Mouse (Mus musculus): ENCODE results near the gene Gtf3c1. TPM values are rescaled to one million over a fixed set of nuclear protein-coding genes. Genes with fewer than 3 reads are reported as not detected.

The Gtf3c1 gene
- total and polyA plus RNA-seq, 2 experiments from 2014 or later, result 19.0 to 77.2 TPM

DNA sequence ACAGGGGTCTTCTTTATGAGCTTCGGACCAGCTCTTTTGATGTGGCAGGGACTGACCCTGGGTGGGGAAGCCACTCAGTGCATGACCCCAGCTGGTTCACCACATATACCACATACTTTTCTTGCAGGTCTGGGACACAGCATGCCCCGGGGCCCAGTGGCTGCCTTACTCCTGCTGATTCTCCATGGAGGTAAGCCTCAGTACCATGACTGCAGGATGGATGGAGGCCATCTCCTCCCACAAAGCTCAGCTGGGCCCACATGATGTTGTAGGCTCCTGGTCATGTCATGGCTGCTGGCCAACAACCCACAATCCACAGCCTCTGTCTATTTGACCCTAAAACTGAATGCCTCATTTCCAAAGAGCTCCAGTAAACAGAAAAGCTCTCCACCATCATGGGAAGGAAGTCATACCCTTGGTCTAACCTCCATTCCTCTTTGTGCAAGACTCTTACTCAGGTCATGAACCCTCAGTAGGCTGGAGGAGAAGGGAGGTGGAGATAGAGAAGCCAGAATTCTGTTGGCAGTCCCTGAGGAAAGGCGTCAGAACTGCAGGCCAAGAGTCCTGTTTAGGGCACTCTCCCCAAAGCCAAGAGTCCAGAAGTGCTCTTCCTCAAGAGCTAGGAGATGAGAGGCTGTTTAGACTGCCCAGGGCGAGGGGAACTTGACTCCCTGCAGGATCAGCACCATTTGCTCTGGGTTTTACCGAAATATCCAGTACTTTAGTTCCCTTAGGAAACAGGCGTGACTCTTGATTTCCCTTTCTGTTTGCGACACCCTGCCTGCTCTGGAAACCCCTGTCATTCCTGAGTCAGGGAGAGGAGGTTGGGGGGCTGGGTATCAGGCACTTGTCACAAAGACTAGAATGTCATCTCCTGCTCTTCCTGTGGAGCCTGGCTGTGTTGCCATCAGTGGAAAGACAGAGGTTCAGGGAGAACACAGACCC lies 84.6 kb downstream of the Gtf3c1 start:
- WGBS, result 75% methylated on average over 7 of the region's 7 CpGs
- Histone ChIP-seq H3K36me3 (ENCODE audit: insufficient read depth) (no peaks in the 10 kb centered on the region), H3K9ac (no peak overlapping the region), H3K4me1 (ENCODE audit: insufficient read depth) (no peaks in the 10 kb centered on the region), H3K9me3 (ENCODE audit: low read length) (no peaks in the 10 kb centered on the region), H3K27ac (ENCODE audit: low read depth, low read length) (no peak overlapping the region), H3K27me3 (ENCODE audit: insufficient read depth, low read length) (no peaks in the 10 kb centered on the region), H3K4me3 (ENCODE audit: low read depth, low read length) (no peak overlapping the region), H3K4me2 (ENCODE audit: low read depth) (no peak overlapping the region)
- TF ChIP-seq CTCF (IDR thresholded peaks at IDR 0.05; ENCODE audit: low read depth), result no peak
- ATAC-seq (no peak), DNase-seq (no peak)

DNA sequence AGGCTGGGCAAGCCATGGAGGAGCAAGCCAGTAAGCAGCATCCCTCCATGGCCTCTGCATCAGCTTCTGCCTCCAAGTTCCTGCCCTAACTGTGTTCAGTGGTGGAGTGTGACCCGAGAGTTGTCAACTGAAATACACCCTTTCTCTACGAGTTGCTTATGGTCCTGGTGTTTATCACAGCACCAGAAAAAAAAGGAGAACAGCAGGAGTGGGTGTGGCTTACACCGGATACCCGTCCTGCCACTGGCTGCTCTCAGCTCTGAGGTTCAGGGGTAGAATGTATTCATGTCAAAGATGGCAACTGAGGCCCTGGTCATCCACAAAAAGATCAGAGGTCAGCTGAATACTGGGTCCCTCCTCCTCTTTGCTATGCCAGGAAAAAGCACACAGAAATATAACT lies 87.5 kb downstream of the Gtf3c1 start:
- Histone ChIP-seq H3K27me3 (ENCODE audit: insufficient read depth, low read length) (no peaks in the 10 kb centered on the region), H3K36me3 (ENCODE audit: insufficient read depth) (no peaks in the 10 kb centered on the region), H3K9ac (no peak overlapping the region), H3K4me3 (ENCODE audit: low read depth, low read length) (no peak overlapping the region), H3K4me1 (ENCODE audit: insufficient read depth) (no peaks in the 10 kb centered on the region), H3K9me3 (ENCODE audit: low read length) (no peaks in the 10 kb centered on the region), H3K4me2 (ENCODE audit: low read depth) (no peak overlapping the region), H3K27ac (ENCODE audit: low read depth, low read length) (no peak overlapping the region)
- TF ChIP-seq CTCF (IDR thresholded peaks at IDR 0.05; ENCODE audit: low read depth), result no peak
- ATAC-seq (no peak), DNase-seq (no peak)
- WGBS, result 75% methylated on average over 4 of the region's 4 CpGs

DNA sequence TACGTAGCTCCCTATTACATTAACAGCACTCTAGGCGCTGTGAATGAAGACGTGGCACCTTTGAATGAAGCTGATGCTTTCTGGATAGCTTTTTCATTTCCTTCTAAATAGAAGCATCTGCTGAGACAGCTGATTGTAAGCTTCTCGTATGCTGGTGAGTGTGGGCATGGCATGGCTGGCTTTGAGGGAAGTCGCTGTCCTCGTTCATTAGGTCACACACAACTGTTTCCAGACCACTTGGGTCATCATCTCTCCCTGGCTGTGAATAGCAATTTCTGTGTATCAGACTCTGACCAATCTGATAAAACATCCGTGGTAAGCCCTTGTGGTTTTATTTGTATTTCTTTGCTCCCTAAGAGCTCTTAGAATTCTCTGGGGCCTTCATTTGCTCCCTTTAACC lies 89.6 kb downstream of the Gtf3c1 start:
- H3K4me1 ChIP-seq (ENCODE audit: insufficient read depth), result no peaks in the 10 kb centered on the region
- WGBS, result 83% methylated on average over 7 of the region's 7 CpGs
- DNase-seq (no peak), ATAC-seq (no peak)
- H3K27me3 ChIP-seq (ENCODE audit: insufficient read depth, low read length), result no peaks in the 10 kb centered on the region
- no peaks in the 10 kb centered on the region for H3K36me3 ChIP-seq (ENCODE audit: insufficient read depth)
- no peak overlapping the region for H3K4me3 ChIP-seq (ENCODE audit: low read depth, low read length)
- TF ChIP-seq CTCF (IDR thresholded peaks at IDR 0.05; ENCODE audit: low read depth), result no peak
- no peak overlapping the region for H3K9ac ChIP-seq
- no peaks in the 10 kb centered on the region for H3K9me3 ChIP-seq (ENCODE audit: low read length)
- no peak overlapping the region for H3K4me2 ChIP-seq (ENCODE audit: low read depth)
- no peak overlapping the region for H3K27ac ChIP-seq (ENCODE audit: low read depth, low read length)

DNA sequence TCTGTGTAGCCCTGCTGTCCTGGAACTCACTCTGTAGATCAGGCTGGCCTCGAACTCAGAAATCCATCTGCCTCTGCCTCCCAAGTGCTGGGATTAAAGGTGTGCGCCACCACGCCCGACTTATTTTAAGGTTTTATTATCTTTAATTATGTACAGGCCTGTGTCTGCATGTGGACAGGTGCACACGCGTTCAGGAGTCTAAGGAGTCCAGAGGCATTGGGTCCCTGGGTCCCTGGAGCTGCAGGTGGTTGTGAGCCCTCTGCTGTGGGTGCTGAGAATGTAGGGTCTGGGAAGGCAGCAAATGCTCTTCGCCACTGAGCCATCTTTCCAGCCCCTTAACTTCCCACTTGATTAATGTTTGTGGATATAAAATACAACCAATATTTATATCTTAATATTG lies 92.1 kb downstream of the Gtf3c1 start:
- Histone ChIP-seq H3K4me2 (ENCODE audit: low read depth) (no peak overlapping the region), H3K36me3 (ENCODE audit: insufficient read depth) (no peaks in the 10 kb centered on the region), H3K27me3 (ENCODE audit: insufficient read depth, low read length) (no peaks in the 10 kb centered on the region), H3K4me3 (ENCODE audit: low read depth, low read length) (no peak overlapping the region), H3K9me3 (ENCODE audit: low read length) (no peaks in the 10 kb centered on the region), H3K4me1 (ENCODE audit: insufficient read depth) (no peaks in the 10 kb centered on the region), H3K27ac (ENCODE audit: low read depth, low read length) (no peak overlapping the region), H3K9ac (no peak overlapping the region)
- 94% methylated on average over 7 of the region's 7 CpGs for WGBS
- DNase-seq (no peak), ATAC-seq (no peak)
- no peak for TF ChIP-seq CTCF (IDR thresholded peaks at IDR 0.05; ENCODE audit: low read depth)

DNA sequence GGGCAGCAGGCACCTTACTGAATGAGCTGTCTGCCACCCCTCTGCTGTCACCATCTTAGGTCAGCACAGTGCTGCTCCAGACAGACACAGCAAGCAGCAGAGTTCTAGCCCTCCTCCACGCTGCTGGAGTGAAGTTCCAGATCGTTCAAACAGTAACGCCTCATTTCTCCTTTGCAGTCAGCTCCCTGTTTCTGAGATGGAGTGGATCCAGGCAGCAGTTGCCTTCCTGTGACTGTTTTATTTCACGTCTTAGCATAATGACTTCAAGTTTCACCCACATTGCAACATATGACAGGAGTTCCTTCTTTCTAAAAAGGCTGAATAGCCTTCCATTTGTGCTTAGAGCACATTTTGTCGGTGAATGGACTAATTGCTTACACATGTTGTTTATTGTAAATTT lies 94.0 kb downstream of the Gtf3c1 start:
- no peaks in the 10 kb centered on the region for H3K36me3 ChIP-seq (ENCODE audit: insufficient read depth)
- DNase-seq, result no peak
- no peak overlapping the region for H3K27ac ChIP-seq (ENCODE audit: low read depth, low read length)
- H3K4me1 ChIP-seq (ENCODE audit: insufficient read depth), result no peaks in the 10 kb centered on the region
- H3K4me2 ChIP-seq (ENCODE audit: low read depth), result no peak overlapping the region
- H3K9me3 ChIP-seq (ENCODE audit: low read length), result no peaks in the 10 kb centered on the region
- no peak for ATAC-seq
- TF ChIP-seq CTCF (IDR thresholded peaks at IDR 0.05; ENCODE audit: low read depth), result no peak
- 66% methylated on average over 5 of the region's 5 CpGs for WGBS
- H3K4me3 ChIP-seq (ENCODE audit: low read depth, low read length), result no peak overlapping the region
- no peaks in the 10 kb centered on the region for H3K27me3 ChIP-seq (ENCODE audit: insufficient read depth, low read length)
- no peak overlapping the region for H3K9ac ChIP-seq

DNA sequence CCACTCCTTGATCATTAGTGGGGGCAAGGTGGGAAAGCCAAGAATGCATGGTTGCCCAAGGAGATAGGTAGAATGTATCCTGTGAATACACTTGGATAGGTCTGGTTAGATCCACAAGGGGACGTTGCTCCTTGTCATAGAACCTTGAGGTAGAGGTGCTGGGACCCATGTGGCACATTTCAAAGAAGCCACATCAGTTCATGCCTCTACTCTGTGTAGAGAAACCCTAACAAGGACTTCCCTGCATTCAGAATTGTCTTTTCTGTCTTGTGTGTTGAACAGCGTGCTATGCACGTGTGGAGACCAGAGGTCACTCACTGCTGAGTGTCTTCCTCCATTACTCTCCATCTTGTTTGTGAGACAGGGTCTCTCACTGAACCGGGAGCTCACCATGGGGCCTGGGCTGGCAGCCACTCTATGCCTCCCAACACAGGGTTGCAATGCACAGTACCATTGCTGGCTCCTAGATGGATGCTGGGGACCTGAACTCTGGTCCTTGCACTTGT lies 99.3 kb downstream of the Gtf3c1 start:
- no peaks in the 10 kb centered on the region for H3K27me3 ChIP-seq (ENCODE audit: insufficient read depth, low read length)
- 87% methylated on average over 4 of the region's 4 CpGs for WGBS
- H3K4me2 ChIP-seq (ENCODE audit: low read depth), result no peak overlapping the region
- H3K4me3 ChIP-seq (ENCODE audit: low read depth, low read length), result no peak overlapping the region
- DNase-seq (no peak), ATAC-seq (no peak)
- H3K9me3 ChIP-seq (ENCODE audit: low read length), result no peaks in the 10 kb centered on the region
- no peak for TF ChIP-seq CTCF (IDR thresholded peaks at IDR 0.05; ENCODE audit: low read depth)
- H3K4me1 ChIP-seq (ENCODE audit: insufficient read depth), result no peaks in the 10 kb centered on the region
- H3K9ac ChIP-seq, result no peak overlapping the region
- H3K36me3 ChIP-seq (ENCODE audit: insufficient read depth), result no peaks in the 10 kb centered on the region
- H3K27ac ChIP-seq (ENCODE audit: low read depth, low read length), result no peak overlapping the region

DNA sequence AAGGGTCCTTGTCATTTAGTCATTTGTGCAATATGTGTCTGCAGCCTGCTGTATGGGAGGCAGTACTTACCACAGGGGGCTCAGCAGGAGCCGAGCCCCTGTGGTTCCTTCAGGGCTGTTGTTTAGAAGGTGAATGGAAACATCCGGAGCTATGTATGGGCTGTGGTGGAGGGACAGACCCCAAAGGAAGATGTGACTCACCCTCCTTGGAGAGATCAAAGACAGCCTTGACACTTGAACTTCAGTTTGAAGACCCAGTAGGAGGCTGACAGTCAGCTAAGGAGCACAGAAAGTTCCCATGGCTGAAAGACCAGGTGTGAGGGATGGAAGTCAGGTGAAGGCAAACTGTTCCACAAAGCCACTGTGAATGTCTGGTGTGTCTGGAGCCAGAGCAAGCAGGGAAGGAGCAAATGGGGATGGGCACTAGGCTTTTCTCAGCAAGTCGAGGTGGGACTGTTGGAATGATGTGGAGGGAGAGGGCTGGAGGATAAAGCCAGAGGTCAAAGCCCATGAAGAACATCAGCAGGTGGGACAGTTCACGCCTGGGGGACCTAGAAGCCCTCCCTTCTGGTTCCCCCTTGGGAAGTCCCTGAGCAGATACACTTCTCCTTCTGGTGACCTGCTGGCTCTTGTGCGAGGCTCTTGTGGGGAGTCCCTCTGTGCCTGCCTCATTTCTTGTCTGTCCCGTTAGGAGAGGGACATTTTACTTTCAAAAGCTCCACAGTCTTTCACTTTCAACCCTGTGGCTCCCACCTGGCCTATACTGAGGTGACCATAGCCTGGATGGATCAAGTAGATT lies 100.0 kb downstream of the Gtf3c1 start:
- Histone ChIP-seq H3K4me2 (ENCODE audit: low read depth) (no peak overlapping the region), H3K36me3 (ENCODE audit: insufficient read depth) (no peaks in the 10 kb centered on the region), H3K27me3 (ENCODE audit: insufficient read depth, low read length) (no peaks in the 10 kb centered on the region), H3K9ac (no peak overlapping the region), H3K27ac (ENCODE audit: low read depth, low read length) (no peak overlapping the region), H3K4me3 (ENCODE audit: low read depth, low read length) (no peak overlapping the region), H3K9me3 (ENCODE audit: low read length) (no peaks in the 10 kb centered on the region), H3K4me1 (ENCODE audit: insufficient read depth) (no peaks in the 10 kb centered on the region)
- no peak for TF ChIP-seq CTCF (IDR thresholded peaks at IDR 0.05; ENCODE audit: low read depth)
- 69% methylated on average over 6 of the region's 6 CpGs for WGBS
- ATAC-seq, result no peak
- DNase-seq, result no peak

Measured in forebrain, postnatal 0 days (tissue).